Mouse (Mus musculus) hindbrain, embryonic 12.5 days (tissue): Measurements from ENCODE around the gene Spata31d1b. TPM values are rescaled to one million over a fixed set of nuclear protein-coding genes. Genes with fewer than 3 reads are reported as not detected.
"Not testable (repeated sequence)": the region's sequence is repeated elsewhere in the genome, so short reads cannot be mapped to it uniquely, and the experiment has no call there.

Experiments used
- ATAC-seq: fragments of 200-750 bp; cut with Nextera tagmentation; 2 replicates; pipeline ENCODE4 v1.8.0; 2017; ENCODE audit warnings: moderate TSS enrichment; ENCODE audit not compliant: low FRiP score
- H3K27ac ChIP-seq: fragments of 300-500 bp; sonication (generic); 2 replicates; pipeline ENCODE4 v1.5.1; 2016; ENCODE audit warnings: mild to moderate bottlenecking
- H3K27me3 ChIP-seq: fragments of 300-500 bp; sonication (generic); 2 replicates; pipeline ENCODE4 v1.6.1; 2016; ENCODE audit warnings: mild to moderate bottlenecking
- H3K36me3 ChIP-seq: fragments of 300-500 bp; sonication (generic); 2 replicates; pipeline ENCODE4 v1.6.1; 2016; ENCODE audit warnings: mild to moderate bottlenecking
- H3K4me1 ChIP-seq: fragments of 300-500 bp; sonication (generic); 2 replicates; pipeline ENCODE4 v1.6.1; 2016
- H3K4me2 ChIP-seq: fragments of 300-500 bp; sonication (generic); replicated peaks from 2 replicates; pipeline ENCODE4 v1.6.1; 2016; ENCODE audit warnings: mild to moderate bottlenecking
- H3K4me3 ChIP-seq: fragments of 300-500 bp; sonication (generic); 2 replicates; pipeline ENCODE4 v1.5.1; 2016; ENCODE audit warnings: mild to moderate bottlenecking
- H3K9ac ChIP-seq: fragments of 300-500 bp; sonication (generic); 2 replicates; pipeline ENCODE4 v1.6.1; 2016; ENCODE audit warnings: mild to moderate bottlenecking, moderate library complexity
- H3K9me3 ChIP-seq: fragments of 300-500 bp; sonication (generic); replicated peaks from 2 replicates; pipeline ENCODE4 v1.6.1; 2016; ENCODE audit warnings: mild to moderate bottlenecking
- WGBS: fragments of 180-500 bp; shearing (Covaris S2); methylation state at CpG from one replicate; pipeline ENCODE4 v1.1.7; 2016; 5-methylcytosine and 5-hydroxymethylcytosine counted together
- polyA plus RNA-seq: library from polyadenylated mRNA; unstranded; fragments of >200 nt; fragmentation: Nextera tagmentation; extraction: Ambion mirVana; gene quantifications from 2 replicates; pipeline ENCODE4 v1.2.1, GENCODE M21; 2016

Gene Spata31d1b
- not detected in 2 replicates for polyA plus RNA-seq

DNA sequence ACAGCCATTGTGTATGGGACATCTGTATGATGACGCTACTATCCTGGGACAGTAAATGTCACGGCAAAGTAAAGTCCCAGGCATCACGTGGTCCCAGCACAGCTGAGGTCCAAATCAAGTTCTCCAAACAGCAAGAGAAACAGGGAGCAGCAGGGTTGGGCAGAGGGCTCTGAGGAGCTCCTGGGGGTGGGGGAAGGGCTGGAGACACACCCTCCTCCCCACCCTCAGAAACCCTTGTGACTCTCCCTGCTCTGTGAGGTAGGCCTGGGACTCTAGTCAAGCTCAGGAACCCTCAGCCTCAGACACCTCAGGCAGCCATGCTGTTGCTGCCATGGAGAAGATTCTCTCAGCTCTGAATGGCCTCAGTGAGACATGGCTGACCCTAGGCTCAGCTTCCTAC lies at the start of gene Spata31d1b:
Gene Spata31d1b (plus strand): TSS at position 301 of the 400 bp plus-strand sequence.
- not testable (repeated sequence) for H3K4me1 ChIP-seq, H3K9me3 ChIP-seq, H3K9ac ChIP-seq, H3K4me2 ChIP-seq, H3K36me3 ChIP-seq, H3K27ac ChIP-seq, ATAC-seq, H3K27me3 ChIP-seq, H3K4me3 ChIP-seq
- 73% methylated on average over 3 of the region's 3 CpGs for WGBS

DNA sequence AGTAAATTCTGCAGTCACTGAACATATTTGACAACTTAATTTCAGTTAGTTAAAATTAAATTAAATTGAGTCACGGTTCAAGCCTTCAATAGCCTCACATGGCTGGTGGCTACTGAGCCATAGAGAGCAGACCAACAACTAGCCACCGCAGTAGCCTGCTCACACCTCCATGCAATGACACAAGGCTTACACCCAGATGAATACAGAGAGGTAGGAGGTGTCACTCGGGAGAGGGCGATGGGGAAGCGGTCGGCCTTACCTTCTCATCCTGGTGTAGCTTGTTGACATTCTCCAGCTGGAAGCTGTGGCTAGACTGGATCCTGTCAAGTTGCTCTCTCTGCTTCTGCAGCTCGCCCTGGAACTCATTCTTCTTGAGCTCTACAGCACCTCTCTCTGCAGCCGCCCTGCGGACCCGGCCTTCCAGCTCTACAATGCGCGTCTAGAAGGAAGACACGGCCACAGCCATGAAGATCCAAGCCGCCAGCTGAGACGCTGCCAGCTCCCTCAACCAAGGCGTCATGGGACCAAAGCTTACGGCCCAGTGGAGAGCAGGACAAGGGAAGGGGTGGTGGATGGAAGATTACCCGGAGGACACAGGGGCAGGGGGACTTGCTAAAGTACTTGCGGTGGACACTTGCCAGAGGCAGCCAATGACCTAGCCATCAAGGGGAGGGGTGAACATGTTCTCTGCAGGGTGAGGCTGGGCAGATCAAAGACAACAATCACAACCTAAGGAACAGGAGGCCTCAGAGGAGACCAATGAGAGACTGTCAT lies 48.0 kb upstream of the Spata31d1b start:
- WGBS: 95% methylated on average over 19 of the region's 19 CpGs
- no peaks in the 10 kb centered on the region for H3K9me3 ChIP-seq
- H3K27ac ChIP-seq: no peak overlapping the region
- ATAC-seq: no peak
- no peak overlapping the region for H3K9ac ChIP-seq
- peaks cover 63% of the 10 kb centered on the region for H3K36me3 ChIP-seq
- H3K4me1 ChIP-seq: peaks cover 3% of the 10 kb centered on the region; the same call in 1 of the 2 replicates
- H3K27me3 ChIP-seq: no peaks in the 10 kb centered on the region
- no peak overlapping the region for H3K4me3 ChIP-seq
- H3K4me2 ChIP-seq: no peak overlapping the region

DNA sequence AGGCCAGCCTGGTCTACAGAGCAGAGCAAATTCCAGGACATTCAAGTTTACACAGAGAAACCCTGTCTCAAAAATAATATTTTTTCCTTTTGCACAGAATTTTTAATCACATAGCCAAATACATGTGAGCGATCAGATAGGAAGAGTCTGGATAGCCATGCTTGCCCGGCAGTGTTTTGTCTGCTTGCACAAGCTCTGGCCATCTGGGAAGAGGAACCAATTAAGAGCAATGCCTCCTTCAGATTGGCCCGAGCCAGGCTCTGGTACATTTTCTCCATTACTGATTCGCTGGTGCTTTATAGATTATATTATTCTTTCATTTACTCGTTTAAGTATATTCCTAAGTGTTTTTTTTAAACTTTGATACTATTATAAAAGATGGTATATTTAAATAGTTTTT lies 44.3 kb upstream of the Spata31d1b start:
- Histone ChIP-seq H3K4me2 (no peak overlapping the region), H3K9me3 (no peaks in the 10 kb centered on the region), H3K9ac (no peak overlapping the region), H3K4me1 (peaks cover 20% of the 10 kb centered on the region), H3K27me3 (no peaks in the 10 kb centered on the region), H3K36me3 (peaks cover 28% of the 10 kb centered on the region), H3K27ac (no peak overlapping the region), H3K4me3 (no peak overlapping the region)
- WGBS: 86% methylated on average over 5 of the region's 5 CpGs
- no peak for ATAC-seq

DNA sequence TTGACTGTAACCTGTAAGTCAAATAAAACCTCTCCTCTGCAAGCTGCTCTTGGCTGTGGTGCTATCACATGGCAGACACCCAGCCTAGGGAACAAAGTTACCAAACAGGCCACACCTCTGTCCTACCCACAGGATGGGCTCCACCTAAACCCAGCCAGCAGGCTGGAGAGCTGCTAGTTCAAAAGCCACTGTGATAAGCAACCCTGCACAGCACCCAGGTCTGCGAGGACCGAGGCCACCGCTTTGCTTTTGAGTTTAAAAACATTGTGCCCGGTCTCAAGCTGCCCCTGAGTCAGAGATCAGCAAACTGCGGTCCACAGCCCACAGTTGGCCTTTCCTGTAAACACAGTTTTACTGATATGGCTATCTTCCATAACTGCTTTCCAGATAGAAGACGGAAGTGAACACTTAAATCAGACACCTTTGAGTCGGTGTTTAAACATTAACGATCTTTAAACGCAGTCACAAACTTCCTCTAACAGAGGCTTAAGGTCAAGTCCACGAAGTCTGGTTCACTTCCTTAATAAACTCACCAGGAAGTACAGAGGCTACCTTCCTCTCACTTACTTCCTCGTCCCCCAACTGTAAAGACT lies 43.5 kb upstream of the Spata31d1b start:
- no peaks in the 10 kb centered on the region for H3K27me3 ChIP-seq
- H3K9ac ChIP-seq: no peak overlapping the region
- H3K4me2 ChIP-seq: no peak overlapping the region
- H3K4me3 ChIP-seq: no peak overlapping the region
- peak overlapping the region; percentile 7; the same call in 1 of the 2 replicates for H3K27ac ChIP-seq
- 83% methylated on average over 11 of the region's 11 CpGs for WGBS
- peaks cover 25% of the 10 kb centered on the region for H3K4me1 ChIP-seq
- H3K9me3 ChIP-seq: no peaks in the 10 kb centered on the region
- H3K36me3 ChIP-seq: peaks cover 21% of the 10 kb centered on the region
- ATAC-seq: no peak

DNA sequence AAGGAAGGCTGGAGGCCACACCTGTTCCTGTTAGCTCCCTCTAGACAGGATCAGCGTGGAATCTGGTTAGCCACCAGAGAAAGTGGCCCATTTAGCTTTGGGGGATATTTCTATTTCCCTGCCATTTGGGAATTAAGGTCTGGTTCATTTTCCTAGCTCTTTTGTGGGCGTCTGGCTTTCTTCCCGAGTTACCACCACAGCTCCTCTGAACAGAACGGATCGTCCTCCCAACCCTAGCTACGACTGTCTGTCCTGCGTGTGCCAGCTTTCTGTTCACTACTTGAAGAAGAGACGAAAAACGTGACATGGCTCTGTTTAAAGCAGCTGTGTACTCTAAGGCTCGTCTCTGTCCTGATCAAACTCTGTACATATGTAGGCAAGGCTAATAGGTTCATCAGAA lies 42.1 kb upstream of the Spata31d1b start:
- H3K4me2 ChIP-seq: no peak overlapping the region
- no peak for ATAC-seq
- H3K27me3 ChIP-seq: no peaks in the 10 kb centered on the region
- WGBS: 90% methylated on average over 10 of the region's 10 CpGs
- H3K9me3 ChIP-seq: no peaks in the 10 kb centered on the region
- H3K4me3 ChIP-seq: no peak overlapping the region
- H3K27ac ChIP-seq: no peak overlapping the region
- no peak overlapping the region for H3K9ac ChIP-seq
- peaks cover 30% of the 10 kb centered on the region for H3K4me1 ChIP-seq
- peaks cover 8% of the 10 kb centered on the region for H3K36me3 ChIP-seq

DNA sequence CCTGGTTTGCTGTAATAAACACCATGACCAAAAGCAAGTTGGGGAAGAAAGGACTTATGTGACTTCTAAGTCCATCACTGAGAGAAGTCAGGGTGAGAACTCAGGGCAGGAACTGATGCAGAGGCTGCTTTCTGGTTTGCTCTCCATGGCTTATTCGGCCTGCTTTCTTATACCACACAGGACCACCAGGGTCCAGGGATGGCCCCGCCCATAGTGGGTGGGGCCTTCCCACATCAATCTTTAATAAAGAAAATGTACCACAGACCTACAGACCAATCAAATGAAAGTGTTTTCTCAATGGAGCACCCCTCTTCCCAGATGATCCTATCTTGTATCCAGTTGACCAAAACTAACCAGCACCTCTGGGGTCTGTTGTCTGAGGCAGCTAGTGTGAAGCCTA lies 40.6 kb upstream of the Spata31d1b start:
- 0 out of 2 replicates have a peak, but pooled peaks cover under 1% of the 10 kb centered on the region for H3K36me3 ChIP-seq
- no peak overlapping the region for H3K4me3 ChIP-seq
- 62% methylated on average over 2 of the region's 2 CpGs for WGBS
- peaks cover 30% of the 10 kb centered on the region for H3K4me1 ChIP-seq
- no peaks in the 10 kb centered on the region for H3K27me3 ChIP-seq
- H3K9me3 ChIP-seq: no peaks in the 10 kb centered on the region
- no peak overlapping the region for H3K9ac ChIP-seq
- peak; percentile 49 for ATAC-seq
- H3K27ac ChIP-seq: no peak overlapping the region; the same call in 1 of the 2 replicates
- H3K4me2 ChIP-seq: no peak overlapping the region

DNA sequence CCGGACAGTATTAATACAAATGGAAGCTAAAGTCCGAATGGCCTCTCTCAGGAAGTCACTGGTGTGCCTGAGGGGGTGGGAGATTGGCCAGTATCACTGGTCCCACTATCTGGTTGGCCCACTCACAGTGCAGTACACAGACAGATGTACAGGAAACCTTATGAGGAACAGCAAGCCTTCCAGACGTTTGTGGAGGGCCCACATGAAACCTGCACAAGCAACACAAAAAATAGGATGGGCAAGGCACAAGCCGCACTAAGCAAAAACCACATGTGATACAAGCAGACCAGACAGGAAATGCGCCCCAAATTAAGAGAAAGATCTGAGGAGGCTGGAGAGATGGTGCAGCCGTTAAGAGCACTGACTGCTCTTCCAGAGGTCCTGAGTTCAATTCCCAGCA lies 39.8 kb upstream of the Spata31d1b start:
- ATAC-seq: no peak
- 71% methylated on average over 6 of the region's 6 CpGs for WGBS
- Histone ChIP-seq H3K4me2 (peak overlapping the region; percentile 15; the same call in 1 of the 2 replicates), H3K36me3 (no peaks in the 10 kb centered on the region), H3K9me3 (no peaks in the 10 kb centered on the region), H3K4me3 (no peak overlapping the region), H3K9ac (no peak overlapping the region), H3K4me1 (peaks cover 30% of the 10 kb centered on the region), H3K27ac (peak overlapping the region; percentile 68), H3K27me3 (no peaks in the 10 kb centered on the region)

DNA sequence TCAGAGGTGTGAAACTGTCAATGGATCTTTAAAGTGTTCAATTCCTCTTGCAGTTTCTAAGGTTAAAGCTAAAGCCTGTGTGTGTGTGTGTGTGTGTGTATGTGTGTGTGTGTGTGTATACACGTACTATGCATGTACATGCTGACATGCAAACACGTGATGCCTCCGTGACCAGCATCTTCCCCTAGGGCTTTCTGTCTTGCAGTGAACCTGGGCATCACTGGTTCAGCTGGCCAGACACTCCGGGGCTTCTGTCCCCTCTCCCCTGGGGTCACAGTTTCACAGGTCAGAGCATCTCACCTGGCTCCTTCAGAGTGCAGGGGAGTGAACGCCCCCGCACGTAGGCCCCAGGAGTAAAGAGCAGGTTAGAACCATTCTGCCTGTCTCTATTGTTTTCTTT lies 38.5 kb upstream of the Spata31d1b start:
- Histone ChIP-seq H3K36me3 (no peaks in the 10 kb centered on the region), H3K9me3 (no peaks in the 10 kb centered on the region), H3K4me3 (peak overlapping the region; percentile 32), H3K9ac (peak overlapping the region; percentile 90), H3K27ac (peak overlapping the region; percentile 90), H3K27me3 (no peaks in the 10 kb centered on the region), H3K4me2 (peak overlapping the region; percentile 79), H3K4me1 (peaks cover 28% of the 10 kb centered on the region)
- WGBS: 23% methylated on average over 7 of the region's 7 CpGs
- ATAC-seq: peak; percentile 13; the same call in 1 of the 2 replicates

DNA sequence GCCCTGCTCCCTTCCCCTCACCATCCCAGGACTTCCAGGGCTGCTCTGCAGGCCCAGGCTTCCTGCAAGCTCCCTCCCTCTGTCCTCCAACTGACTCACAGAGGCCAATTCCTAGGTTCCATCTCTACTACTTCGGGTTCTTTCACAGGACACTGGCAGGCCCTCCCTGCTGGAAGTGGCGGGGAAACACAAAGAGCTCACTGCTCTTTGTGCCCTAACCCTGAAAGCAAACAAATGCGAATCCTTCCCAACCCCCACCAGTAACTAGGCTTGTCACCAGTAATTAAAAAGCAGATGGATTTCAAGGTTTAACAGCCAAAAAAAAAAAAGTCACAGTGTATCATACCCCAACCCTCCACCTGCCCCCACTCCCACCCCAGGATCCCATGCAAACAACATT lies 37.9 kb upstream of the Spata31d1b start:
- H3K4me1 ChIP-seq: peaks cover 27% of the 10 kb centered on the region
- H3K9me3 ChIP-seq: no peaks in the 10 kb centered on the region
- no peaks in the 10 kb centered on the region for H3K27me3 ChIP-seq
- WGBS: 2% methylated on average over 3 of the region's 3 CpGs
- H3K4me2 ChIP-seq: peak overlapping the region; percentile 79
- H3K27ac ChIP-seq: peak overlapping the region; percentile 90
- peak; percentile 26; the same call in 1 of the 2 replicates for ATAC-seq
- H3K9ac ChIP-seq: peak overlapping the region; percentile 90
- peak overlapping the region; percentile 79 for H3K4me3 ChIP-seq
- H3K36me3 ChIP-seq: no peaks in the 10 kb centered on the region

DNA sequence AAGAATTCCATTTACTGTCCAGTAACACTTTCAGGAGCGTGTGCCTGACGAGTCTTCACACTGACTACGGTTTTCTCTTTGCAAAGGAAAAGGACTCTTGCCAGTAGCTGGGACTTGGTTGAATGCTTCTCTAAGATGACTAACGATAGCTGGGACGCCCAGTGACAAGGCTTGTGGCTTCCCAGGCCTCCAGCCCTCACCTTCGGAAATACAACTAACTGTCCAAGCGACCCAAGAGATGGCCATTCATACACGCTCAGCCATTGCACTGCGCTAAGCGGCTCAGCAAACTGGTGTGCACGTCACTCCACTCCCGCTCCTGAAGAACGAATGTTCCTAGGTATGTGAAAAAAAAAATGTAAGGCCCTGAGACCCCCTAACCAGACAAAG lies 37.3 kb upstream of the Spata31d1b start:
- H3K27me3 ChIP-seq: no peaks in the 10 kb centered on the region
- no peaks in the 10 kb centered on the region for H3K9me3 ChIP-seq
- H3K4me1 ChIP-seq: peaks cover 27% of the 10 kb centered on the region
- H3K9ac ChIP-seq: peak overlapping the region; percentile 90
- H3K27ac ChIP-seq: peak overlapping the region; percentile 90
- ATAC-seq: 0 out of 2 replicates have a peak, but pooled peaks have one; percentile 30
- WGBS: under 1% methylated on average over 13 of the region's 13 CpGs
- H3K4me2 ChIP-seq: peak overlapping the region; percentile 79
- no peaks in the 10 kb centered on the region for H3K36me3 ChIP-seq
- H3K4me3 ChIP-seq: peak overlapping the region; percentile 79

DNA sequence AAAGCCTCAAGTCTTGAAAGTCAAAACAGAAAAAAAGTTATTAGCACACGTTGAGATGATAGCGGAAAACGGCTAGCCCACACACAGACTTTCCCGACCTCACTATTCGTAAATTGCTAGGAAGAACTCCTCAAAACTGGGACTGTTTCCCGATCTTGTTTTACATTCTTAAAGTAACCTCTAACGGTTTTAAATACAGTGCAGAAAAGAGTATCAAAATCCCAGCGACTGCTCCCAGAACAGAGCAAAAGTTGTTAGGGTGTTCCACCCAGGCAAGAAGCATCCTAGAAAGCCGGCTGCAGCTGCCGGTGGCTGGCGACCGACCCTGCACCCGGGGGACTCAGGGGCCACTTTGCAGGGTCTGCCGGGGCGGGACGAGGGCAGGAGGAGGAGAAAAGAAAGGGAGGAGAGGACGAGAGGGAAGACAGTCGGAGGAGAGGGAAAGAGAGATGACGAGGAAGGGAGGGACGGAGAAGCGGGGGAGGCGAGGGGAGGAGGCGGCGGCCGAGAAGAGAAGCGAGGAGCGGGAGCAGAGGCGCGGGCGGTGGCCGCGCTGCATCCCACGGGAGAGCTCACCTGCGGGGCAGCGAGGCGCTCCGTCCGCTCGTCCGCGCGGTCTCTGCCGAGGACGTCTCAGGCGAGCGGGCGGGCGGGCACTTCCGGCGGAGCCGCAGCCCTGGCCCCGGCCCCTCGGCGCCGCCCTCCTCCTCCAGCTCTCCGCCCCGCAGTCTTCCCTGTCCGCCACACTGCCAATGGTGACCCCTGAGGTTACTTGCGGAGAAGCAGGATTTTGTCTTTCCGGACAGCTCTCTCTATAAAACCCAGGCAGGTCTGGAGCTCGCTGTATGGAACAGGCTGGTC lies 36.7 kb upstream of the Spata31d1b start, which contains the start of gene Golm1:
Gene Golm1 (minus strand): TSS at position 661 of the 861 bp plus-strand sequence.
- H3K27me3 ChIP-seq: no peaks in the 10 kb centered on the region
- 0% methylated on average over 51 of the region's 61 CpGs for WGBS
- H3K4me3 ChIP-seq: peak within 1 kb of the TSS; percentile 79
- ATAC-seq: peak; percentile 67
- peaks cover 21% of the 10 kb centered on the region for H3K4me1 ChIP-seq
- H3K9me3 ChIP-seq: no peaks in the 10 kb centered on the region
- peak within 1 kb of the TSS; percentile 79 for H3K4me2 ChIP-seq
- H3K27ac ChIP-seq: peak within 1 kb of the TSS; percentile 90
- no peaks in the 10 kb centered on the region for H3K36me3 ChIP-seq
- H3K9ac ChIP-seq: peak within 1 kb of the TSS; percentile 90
